Mouse (Mus musculus) G1E (cell line): ENCODE measurements around the gene Adcy2.

Experiments used
- CTCF ChIP-seq: IDR thresholded peaks from 2 replicates; pipeline ENCODE4 v1.5.1; 2012; ENCODE audit warnings: low read depth, low read length, inconsistent platforms, mixed read lengths
- POLR2AphosphoS5 ChIP-seq: IDR thresholded peaks from 2 replicates; pipeline ENCODE4 v1.6.1; 2012; ENCODE audit warnings: low read depth, low read length, inconsistent platforms; ENCODE audit not compliant: insufficient replicate concordance

- TF ChIP-seq POLR2AphosphoS5 (no peak), CTCF (no peak)
Observed at GRCm38 (mm10) chr13:68961580-68961979, 37.8 kb downstream of the Adcy2 start.
